Mouse (Mus musculus) cerebellum, adult 2 months (tissue): Measurements from ENCODE around the gene Cdh20. TPM values are rescaled to one million over a fixed set of nuclear protein-coding genes. Genes with fewer than 3 reads are reported as not detected.

Experiments
- DNase-seq, 2 experiments: peaks; one replicate each; pipeline ENCODE4 v3.0.0; 2021
- H3K27ac ChIP-seq: fragments of 200-500 bp; 2 replicates; pipeline ENCODE4 v1.5.1; 2012; ENCODE audit warnings: low read length, control low read depth, inconsistent platforms; ENCODE audit not compliant: insufficient read depth
- H3K27me3 ChIP-seq: fragments of 200-500 bp; 2 replicates; pipeline ENCODE4 v1.6.1; 2012; ENCODE audit warnings: inconsistent platforms, mild to moderate bottlenecking, low read length, moderate library complexity; ENCODE audit not compliant: control insufficient read depth, insufficient read depth
- H3K4me1 ChIP-seq: fragments of 200-500 bp; 2 replicates; pipeline ENCODE4 v1.6.1; 2011; ENCODE audit warnings: low read length; ENCODE audit not compliant: control insufficient read depth, insufficient read depth
- H3K4me3 ChIP-seq: fragments of 200-500 bp; replicated peaks from 2 replicates; pipeline ENCODE3; 2011; ENCODE audit warnings: mild to moderate bottlenecking, low read depth, low read length, control low read depth; ENCODE audit not compliant: insufficient read depth
- CTCF ChIP-seq: fragments of 200-500 bp; IDR thresholded peaks from 2 replicates; pipeline ENCODE4 v1.5.1; 2011; ENCODE audit warnings: low read depth, mild to moderate bottlenecking, control low read depth, low read length, moderate library complexity, borderline replicate concordance; ENCODE audit not compliant: insufficient read depth
- POLR2A ChIP-seq: fragments of 200-500 bp; IDR thresholded peaks from 2 replicates; pipeline ENCODE4 v1.6.1; 2011; ENCODE audit warnings: low read length, control low read depth, borderline replicate concordance; ENCODE audit not compliant: insufficient read depth
- WGBS: fragments of 180-500 bp; shearing (Covaris S2); methylation state at CpG from one replicate; pipeline ENCODE4 v1.1.7; 2018; 5-methylcytosine and 5-hydroxymethylcytosine counted together
- polyA plus RNA-seq: library from polyadenylated mRNA; depleted of rRNA; stranded (reverse); fragments of >200 nt; gene quantifications from 2 replicates; pipeline ENCODE4 v1.2.3, GENCODE M21; 2012

Gene Cdh20
- polyA plus RNA-seq, 1 experiment, result 19.5 TPM

DNA sequence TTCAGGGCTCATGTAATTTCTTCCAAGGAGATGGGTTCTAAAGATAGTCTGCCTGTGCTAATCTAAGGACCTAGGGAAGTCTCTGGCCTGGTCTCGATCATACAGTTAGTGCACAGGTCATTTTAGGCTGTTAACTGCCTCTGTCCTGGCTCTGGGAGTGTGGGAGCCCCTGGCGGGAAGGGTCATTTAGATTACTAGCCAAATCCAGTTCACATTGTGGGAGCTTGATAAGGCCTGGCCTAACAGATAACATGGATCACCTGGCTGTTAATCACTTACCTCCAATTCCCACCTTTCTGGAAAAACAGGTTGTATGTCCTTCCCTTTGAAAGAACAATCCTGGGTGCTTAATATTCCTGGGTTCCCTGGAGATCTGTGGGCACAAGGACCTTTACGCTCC lies 193.3 kb downstream of the Cdh20 start:
- H3K4me3 ChIP-seq, result no peak overlapping the region
- H3K27me3 ChIP-seq, result no peaks in the 10 kb centered on the region
- H3K4me1 ChIP-seq, result peaks cover 5% of the 10 kb centered on the region; the same call in 1 of the 2 replicates
- no peak for TF ChIP-seq CTCF
- TF ChIP-seq POLR2A, result no peak
- WGBS, result 93% methylated on average over 3 of the region's 3 CpGs
- no peak overlapping the region for H3K27ac ChIP-seq
- DNase-seq, result no peak

DNA sequence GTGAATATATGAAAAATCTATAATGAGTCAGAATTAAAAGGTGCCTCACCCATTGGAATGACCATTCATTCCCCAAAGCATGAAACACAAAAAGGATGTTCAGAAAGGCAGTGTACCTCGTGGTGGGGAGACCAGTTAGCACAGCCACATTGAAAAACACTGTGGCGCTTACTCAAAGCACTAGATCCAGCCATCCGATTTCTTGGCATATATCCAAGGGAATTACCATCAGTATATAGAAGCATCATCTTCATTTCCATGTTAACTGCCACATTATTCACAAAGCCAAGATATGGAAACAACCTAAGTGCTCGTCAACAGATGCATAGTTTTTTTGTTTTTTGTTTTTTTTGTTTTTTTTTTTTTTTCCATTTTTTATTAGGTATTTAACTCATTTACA lies 193.9 kb downstream of the Cdh20 start:
- no peaks in the 10 kb centered on the region for H3K27me3 ChIP-seq
- TF ChIP-seq CTCF (no peak), POLR2A (no peak)
- no peak overlapping the region for H3K27ac ChIP-seq
- WGBS, result 70% methylated on average over 4 of the region's 4 CpGs
- no peak overlapping the region for H3K4me3 ChIP-seq
- no peak for DNase-seq
- H3K4me1 ChIP-seq, result peaks cover 5% of the 10 kb centered on the region; the same call in 1 of the 2 replicates

DNA sequence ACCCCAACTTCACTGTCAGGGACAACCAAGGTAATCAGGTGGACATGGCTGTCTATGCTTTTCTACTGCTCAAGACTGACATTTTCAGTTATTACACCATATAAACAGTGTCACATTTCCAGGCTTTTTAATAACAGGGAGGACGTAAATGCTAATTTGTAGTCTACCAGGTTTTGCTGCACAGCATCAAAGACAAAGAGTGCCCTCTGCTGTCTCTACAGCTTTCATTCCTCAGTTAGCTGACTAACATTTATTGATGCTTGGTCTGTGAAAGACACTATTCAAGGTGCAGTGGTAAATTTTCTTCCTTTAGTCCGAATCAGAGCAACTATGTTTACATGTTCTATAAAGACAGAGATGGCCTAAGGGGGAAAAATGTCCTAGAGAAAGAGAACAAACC lies 210.7 kb downstream of the Cdh20 start:
- 54% methylated on average over 2 of the region's 2 CpGs for WGBS
- no peak for DNase-seq

DNA sequence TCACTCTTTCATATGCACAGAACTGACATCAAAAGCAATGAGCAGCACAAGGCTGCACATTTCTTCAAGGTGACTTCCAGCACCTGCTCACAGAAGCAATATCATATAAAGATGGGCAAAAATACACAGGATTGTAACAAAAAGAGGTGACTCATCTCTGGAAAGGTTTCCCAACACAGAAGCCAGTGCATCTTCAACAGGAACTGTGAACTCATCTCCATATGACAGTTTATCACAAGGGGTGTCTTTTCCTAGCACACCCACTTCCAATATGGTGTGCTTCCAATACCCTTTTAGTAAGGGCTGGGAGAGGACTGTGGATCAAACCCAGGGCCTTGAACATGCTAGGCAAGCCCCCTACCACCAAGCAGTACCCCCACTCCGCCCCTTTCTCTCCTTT lies 211.9 kb downstream of the Cdh20 start:
- no peak for DNase-seq
- TF ChIP-seq POLR2A (no peak), CTCF (no peak)
- 85% methylated on average over 1 of the region's 1 CpGs for WGBS
- Histone ChIP-seq H3K4me1 (no peaks in the 10 kb centered on the region), H3K27ac (no peak overlapping the region), H3K27me3 (no peaks in the 10 kb centered on the region), H3K4me3 (no peak overlapping the region)

More for the DNA sequence above, 210.7 kb downstream of the Cdh20 start:
- H3K27ac ChIP-seq, result no peak overlapping the region
- peak; percentile 33; the same call in 1 of the 2 replicates for TF ChIP-seq CTCF
- TF ChIP-seq POLR2A, result no peak
- H3K27me3 ChIP-seq, result no peaks in the 10 kb centered on the region
- H3K4me3 ChIP-seq, result no peak overlapping the region
- H3K4me1 ChIP-seq, result no peaks in the 10 kb centered on the region

DNA sequence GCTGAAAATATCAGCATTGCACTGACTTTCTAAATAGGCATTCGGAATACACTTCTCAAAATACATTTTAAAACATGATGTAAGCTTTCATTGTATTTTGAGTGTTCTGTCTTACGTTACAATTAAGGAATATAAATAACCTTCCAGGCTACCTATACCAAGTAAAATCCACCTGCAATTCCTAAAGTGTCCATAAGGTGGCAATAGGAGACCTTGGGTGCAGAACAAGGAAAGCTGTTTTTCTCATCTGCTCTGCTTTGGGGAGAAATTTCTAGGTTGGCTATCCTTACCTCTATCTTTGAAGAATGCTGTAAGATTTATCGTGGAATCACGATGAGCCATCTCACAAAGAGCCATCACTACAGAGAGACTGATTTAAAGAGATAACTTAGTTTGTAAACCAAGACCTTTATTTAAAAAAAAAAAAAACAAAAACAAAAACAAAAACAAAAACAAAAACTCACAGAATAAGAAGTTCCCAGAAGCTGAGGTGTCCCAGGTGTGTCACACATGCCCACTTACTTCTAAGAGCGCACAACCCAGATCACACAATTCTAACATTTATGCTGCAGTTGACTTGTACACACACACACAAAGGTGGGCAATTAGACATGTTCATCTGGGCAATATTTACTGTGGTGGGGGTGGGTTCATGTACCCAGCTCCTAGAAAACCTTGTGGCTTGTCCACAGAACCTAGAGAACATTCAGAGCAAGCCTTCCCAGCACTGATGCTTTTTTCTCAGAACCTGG lies 218.1 kb downstream of the Cdh20 start:
- H3K4me1 ChIP-seq, result no peaks in the 10 kb centered on the region; the same call in 1 of the 2 replicates
- peak in 1 of 2 experiments; percentile 66 for DNase-seq
- no peak overlapping the region for H3K4me3 ChIP-seq
- WGBS, result 26% methylated on average over 5 of the region's 5 CpGs
- no peak overlapping the region for H3K27ac ChIP-seq
- no peaks in the 10 kb centered on the region for H3K27me3 ChIP-seq
- TF ChIP-seq POLR2A (no peak), CTCF (peak; percentile 37; the same call in 1 of the 2 replicates)

DNA sequence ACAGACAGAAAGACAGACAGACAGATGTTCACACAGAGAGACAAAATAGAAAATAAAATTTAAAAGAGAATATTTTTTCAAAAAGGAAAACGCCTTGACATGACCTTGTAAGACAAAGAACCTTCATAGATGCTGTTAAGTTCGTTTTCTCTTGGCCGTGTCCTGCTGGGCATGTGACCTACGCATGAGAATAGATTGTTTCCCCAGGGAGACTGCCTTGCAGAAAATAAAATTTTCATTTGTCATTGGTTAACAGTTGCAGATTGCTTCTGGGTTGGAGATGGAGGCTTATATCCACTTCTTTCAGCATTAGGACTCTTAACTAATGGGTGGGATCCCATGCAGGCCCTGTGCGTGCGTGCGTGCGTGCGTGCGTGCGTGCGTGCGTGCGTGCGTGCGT lies 219.2 kb downstream of the Cdh20 start:
- Histone ChIP-seq H3K27ac (no peak overlapping the region), H3K4me3 (no peak overlapping the region), H3K27me3 (no peaks in the 10 kb centered on the region), H3K4me1 (no peaks in the 10 kb centered on the region; the same call in 1 of the 2 replicates)
- TF ChIP-seq CTCF, result no peak
- TF ChIP-seq POLR2A, result no peak
- 90% methylated on average over 16 of the region's 16 CpGs for WGBS
- DNase-seq, result no peak

DNA sequence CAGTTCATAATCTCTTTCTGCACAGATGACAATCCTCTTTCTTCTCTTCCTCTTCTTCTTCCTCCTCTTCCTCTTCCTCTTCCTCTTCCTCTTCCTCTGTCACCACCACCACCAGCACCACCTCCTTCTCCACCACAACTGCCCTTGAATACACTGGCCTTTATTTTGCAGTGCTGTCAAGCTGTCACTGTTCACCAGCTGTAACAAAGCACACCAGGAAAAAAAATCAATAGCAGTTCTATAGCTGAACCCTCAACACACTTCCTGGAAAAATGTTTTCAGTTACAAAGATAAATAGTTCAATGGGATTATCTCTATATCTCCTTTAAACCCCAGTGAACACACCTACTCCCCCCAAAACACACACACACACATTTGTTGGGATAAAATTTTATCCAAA lies 224.1 kb downstream of the Cdh20 start:
- Histone ChIP-seq H3K27me3 (no peaks in the 10 kb centered on the region), H3K4me3 (no peak overlapping the region), H3K27ac (no peak overlapping the region), H3K4me1 (no peaks in the 10 kb centered on the region)
- no peak for TF ChIP-seq CTCF
- TF ChIP-seq POLR2A, result no peak
- DNase-seq, result no peak
